Comparison of ENCODE assay signal across 9 mouse cellular contexts in the genomic region with DNA sequence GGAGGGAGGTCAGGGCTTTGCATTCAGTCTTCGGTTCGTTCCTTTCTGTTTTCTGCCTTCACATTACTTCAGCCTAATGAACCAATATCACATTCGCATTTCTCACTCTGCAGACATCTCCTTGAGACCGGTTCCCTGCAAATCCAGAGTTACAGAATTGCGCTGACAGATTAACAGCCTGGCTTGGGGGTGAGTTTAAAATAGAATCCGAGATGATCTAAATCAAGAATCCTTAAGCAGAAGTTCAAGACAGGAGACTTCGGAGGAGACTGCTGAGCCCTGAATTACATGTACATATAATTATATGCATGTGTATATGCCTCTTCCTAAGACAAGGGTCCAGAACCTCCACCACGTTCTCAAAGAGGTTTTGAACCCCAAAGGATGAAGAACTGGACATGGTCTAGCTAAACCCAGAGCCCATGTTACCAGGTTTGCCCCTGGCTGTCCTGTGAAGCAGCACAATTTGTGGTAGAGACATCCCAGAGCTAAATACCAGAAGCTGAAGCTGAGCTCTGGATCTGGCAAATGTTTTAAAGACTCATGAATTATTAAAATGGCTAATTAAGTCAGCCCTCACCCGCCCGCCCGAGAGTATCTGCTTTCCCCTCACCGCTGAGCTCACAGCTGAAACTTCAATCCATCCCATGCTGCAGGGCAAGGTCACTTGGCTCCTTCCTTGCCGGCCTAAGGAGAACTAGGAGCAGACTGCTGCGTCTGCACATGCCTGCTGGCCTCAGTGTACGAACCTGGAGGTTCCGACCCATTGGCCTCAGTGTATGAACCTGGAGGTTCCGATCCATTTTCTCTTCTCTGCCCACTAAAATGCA. TPM values are rescaled to one million over a fixed set of nuclear protein-coding genes. Genes with fewer than 3 reads are reported as not detected.
DNase-seq lines count a peak whose midpoint lies in the region; ATAC-seq lines count a peak whose summit lies in the region.
"Had no signal": no experiment of that assay in that cellular context is flagged by ENCODE, and none has a peak within 500 bp of the region (broad histone marks: within the 10 kb centered on the region; RNA-seq: fewer than 3 reads in every experiment).

No protein-coding gene starts in this region.

- peaks cover 38% of the 10 kb centered on the region for H3K4me1 ChIP-seq in lung, embryonic 16.5 days (replicated peaks; ENCODE audit: control insufficient read depth, insufficient read depth, low read length)
- H3K4me1 ChIP-seq in limb, embryonic 10.5 days = peaks cover 37% of the 10 kb centered on the region
- peaks cover 32% of the 10 kb centered on the region for H3K4me1 ChIP-seq in stomach, embryonic 16.5 days (ENCODE audit: control insufficient read depth, insufficient read depth, low read length)

- H3K27ac ChIP-seq in lung, embryonic 16.5 days (ENCODE audit: low read length) = peak overlapping the region; percentile 89
- H3K27ac ChIP-seq in limb, embryonic 10.5 days = peak overlapping the region; percentile 43; the same call in 1 of the 2 replicates
- H3K27ac ChIP-seq in stomach, embryonic 16.5 days (ENCODE audit: low read length) = peak overlapping the region; percentile 84

- DNase-seq in lung, adult 18-20 months = no peak
- peak; percentile 17 for DNase-seq in gastrocnemius, postnatal 10 days
- DNase-seq in limb, embryonic 10.5 days (ENCODE audit: low spot score) = no peak
- no peak for DNase-seq in urinary bladder, postnatal 10 days (ENCODE audit: low spot score)
- no peak for DNase-seq in right cerebral cortex, postnatal 4 days
- no peak for DNase-seq in frontal cortex, postnatal 25 days (ENCODE audit: low spot score in 2 of 2)

- no peaks in the 10 kb centered on the region for H3K9me3 ChIP-seq in lung, embryonic 16.5 days (ENCODE audit: control insufficient read depth, low read length)
- no peaks in the 10 kb centered on the region for H3K9me3 ChIP-seq in limb, embryonic 10.5 days (replicated peaks)
- H3K9me3 ChIP-seq in stomach, embryonic 16.5 days (replicated peaks; ENCODE audit: control insufficient read depth, low read length) = no peaks in the 10 kb centered on the region

- peak overlapping the region; percentile 21 for H3K4me3 ChIP-seq in lung, embryonic 16.5 days (ENCODE audit: low read length)
- H3K4me3 ChIP-seq in limb, embryonic 10.5 days = peak overlapping the region; percentile 30
- peak overlapping the region; percentile 19; the same call in 1 of the 2 replicates for H3K4me3 ChIP-seq in stomach, embryonic 16.5 days (replicated peaks; ENCODE audit: low read length)

- no peaks in the 10 kb centered on the region for H3K36me3 ChIP-seq in lung, embryonic 16.5 days (ENCODE audit: control insufficient read depth, insufficient read depth, low read length)
- H3K36me3 ChIP-seq in limb, embryonic 10.5 days = no peaks in the 10 kb centered on the region
- H3K36me3 ChIP-seq in stomach, embryonic 16.5 days (ENCODE audit: control insufficient read depth, insufficient read depth, low read length) = no peaks in the 10 kb centered on the region

- peak overlapping the region; percentile 50 for H3K4me2 ChIP-seq in lung, embryonic 16.5 days (ENCODE audit: low read depth, low read length)
- H3K4me2 ChIP-seq in stomach, embryonic 16.5 days (ENCODE audit: low read depth, low read length) = peak overlapping the region; percentile 46

- ATAC-seq in lung, embryonic 16.5 days (ENCODE audit: low read depth) = no peak
- ATAC-seq in stomach, embryonic 16.5 days (ENCODE audit: insufficient read depth, low FRiP score) = no peak

- H3K27me3 ChIP-seq in lung, embryonic 16.5 days (ENCODE audit: control insufficient read depth, insufficient read depth, low read depth, low read length) = no peaks in the 10 kb centered on the region
- H3K27me3 ChIP-seq in limb, embryonic 10.5 days (ENCODE audit: low read depth, poor library complexity, severe bottlenecking) = peaks cover 20% of the 10 kb centered on the region; the same call in 1 of the 2 replicates
- H3K27me3 ChIP-seq in stomach, embryonic 16.5 days (ENCODE audit: control insufficient read depth, insufficient read depth, low read length) = no peaks in the 10 kb centered on the region

- 34% methylated on average over 17 of the region's 17 CpGs for WGBS in lung, embryonic 16.5 days
- 32% methylated on average over 17 of the region's 17 CpGs for WGBS in limb, embryonic 10.5 days
- WGBS in stomach, embryonic 16.5 days = 46% methylated on average over 17 of the region's 17 CpGs

- H3K9ac ChIP-seq in lung, embryonic 16.5 days (ENCODE audit: low read length) = peak overlapping the region; percentile 51
- peak overlapping the region; percentile 56; the same call in 1 of the 2 replicates for H3K9ac ChIP-seq in stomach, embryonic 16.5 days (ENCODE audit: low read length)

RNA-seq across cellular contexts. Expression of a gene that starts 14.1 kb away (rescaled TPM):
- 1,010 and 1,035 TPM in 2 replicates for polyA plus RNA-seq in lung, embryonic 16.5 days (2015; fragmentation: Nextera tagmentation; extraction: Ambion mirVana)
- total RNA-seq in gastrocnemius, postnatal 10 days (2021) = 100 to 1,000 TPM; 298 to 346 TPM
- polyA plus RNA-seq in limb, embryonic 10.5 days (2016; fragmentation: Nextera tagmentation; extraction: Ambion mirVana) = 1,008 and 1,019 TPM in 2 replicates
- polyA plus RNA-seq in stomach, embryonic 16.5 days (2015; fragmentation: Nextera tagmentation; extraction: Ambion mirVana) = 948 and 1,017 TPM in 2 replicates

RNA-seq across cellular contexts. Expression of a gene that starts 33.3 kb away (rescaled TPM):
- polyA plus RNA-seq in lung, embryonic 16.5 days (2015; fragmentation: Nextera tagmentation; extraction: Ambion mirVana) = not detected in 2 replicates
- total RNA-seq in gastrocnemius, postnatal 10 days (2021) = not detected
- not detected in 2 replicates for polyA plus RNA-seq in limb, embryonic 10.5 days (2016; fragmentation: Nextera tagmentation; extraction: Ambion mirVana)
- polyA plus RNA-seq in stomach, embryonic 16.5 days (2015; fragmentation: Nextera tagmentation; extraction: Ambion mirVana) = not detected in 2 replicates
- total RNA-seq: left cerebral cortex, adult 18-20 months had no signal
